Mouse (Mus musculus) mouse embryonic stem cell (cell line): ENCODE data around the gene Msmb.
"Not testable (repeated sequence)": the region's sequence is repeated elsewhere in the genome, so short reads cannot be mapped to it uniquely, and the experiment has no call there.

Experiments
- in situ Hi-C, 2 experiments: fragments of 300-500 bp; cut with MboI; formaldehyde crosslinking; loops; 1 replicate in 1 of 2; 3 replicates in 1 of 2; pipeline ENCODE4 v1.14.3; 2019 to 2020; ENCODE audit warnings: low sequenced_read_pairs in 2 of 2, low pct_unique_long_range_greater_than_20kb in 1 of 2, mixed read lengths in 1 of 2; ENCODE audit not compliant: unreplicated experiment in 1 of 2

The Msmb gene

GRCm38 (mm10) chr14:32165278-32166061, 23.6 kb downstream of the Msmb start:
- in situ Hi-C loops, result no loop called here

- in situ Hi-C loops, result no loop called here
Measured at GRCm38 (mm10) chr14:32166062-32166441, 24.2 kb downstream of the Msmb start.

DNA sequence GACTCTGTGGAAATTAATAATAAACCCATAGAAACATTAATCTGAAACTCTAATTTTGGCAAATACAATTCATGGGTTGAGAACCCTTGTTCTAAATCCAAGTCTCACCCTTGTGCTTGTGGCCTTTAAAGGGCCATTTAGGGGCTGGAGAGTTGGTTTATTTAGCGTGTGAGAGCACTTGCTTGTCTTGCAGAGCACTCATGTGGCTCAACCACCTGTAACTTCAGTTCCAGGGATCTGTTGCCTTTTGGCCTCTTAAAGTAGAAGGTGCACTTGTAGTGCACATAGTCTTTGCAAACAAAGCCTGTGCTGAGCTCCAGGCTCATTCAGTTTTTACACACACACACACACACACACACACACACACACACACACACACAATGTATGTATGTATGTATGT, 25.0 kb downstream of the Msmb start:
- in situ Hi-C loops, result no loop called here

DNA sequence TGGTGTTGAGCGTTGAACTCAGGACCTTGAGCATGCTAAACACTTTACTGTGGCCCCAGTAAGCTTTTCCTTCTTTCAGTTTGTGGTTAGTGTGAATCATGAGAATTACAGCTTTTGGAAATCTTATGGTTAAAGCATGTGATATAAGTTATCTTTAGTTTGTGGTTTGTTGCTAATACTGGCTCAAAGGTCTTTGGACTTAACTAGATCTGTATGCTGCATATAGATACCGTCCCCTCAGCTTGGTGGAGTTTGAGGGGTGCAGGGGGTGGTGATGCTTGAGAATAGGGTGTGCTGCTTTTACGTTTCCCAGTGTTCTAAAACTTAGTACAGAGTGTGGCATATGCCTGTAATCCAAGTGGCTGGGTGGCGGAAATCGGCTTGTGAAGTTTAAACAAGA, 25.5 kb downstream of the Msmb start:
- in situ Hi-C loops, result no loop called here

DNA sequence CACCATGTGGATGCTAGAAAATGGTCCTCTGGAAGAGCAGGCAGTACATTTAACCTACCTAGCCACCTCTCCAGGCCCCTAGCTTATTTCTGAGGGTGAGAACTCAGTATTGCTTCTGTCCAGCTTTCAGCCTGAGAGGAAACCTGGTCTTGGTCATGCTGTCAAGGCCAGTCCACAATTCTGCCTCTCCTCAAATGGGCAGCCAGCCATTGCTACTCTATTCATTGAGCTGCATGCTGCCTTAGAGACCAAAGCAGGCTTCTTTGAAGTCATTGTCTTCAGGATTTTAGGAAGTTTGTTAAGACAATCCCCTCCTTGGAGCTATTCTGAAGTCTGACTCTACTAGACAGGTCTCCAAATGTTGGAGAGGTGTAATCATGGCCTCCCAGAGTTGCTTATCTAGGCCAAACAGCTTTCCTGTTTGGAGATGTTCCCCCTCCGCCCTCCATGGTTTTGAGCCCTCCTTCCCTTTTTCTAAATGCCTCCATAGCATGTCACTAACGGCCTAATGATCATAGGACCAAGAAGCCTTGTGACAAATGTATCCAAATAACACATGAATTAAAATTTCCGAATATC, 26.9 kb downstream of the Msmb start:
- in situ Hi-C loops, result no loop called here

DNA sequence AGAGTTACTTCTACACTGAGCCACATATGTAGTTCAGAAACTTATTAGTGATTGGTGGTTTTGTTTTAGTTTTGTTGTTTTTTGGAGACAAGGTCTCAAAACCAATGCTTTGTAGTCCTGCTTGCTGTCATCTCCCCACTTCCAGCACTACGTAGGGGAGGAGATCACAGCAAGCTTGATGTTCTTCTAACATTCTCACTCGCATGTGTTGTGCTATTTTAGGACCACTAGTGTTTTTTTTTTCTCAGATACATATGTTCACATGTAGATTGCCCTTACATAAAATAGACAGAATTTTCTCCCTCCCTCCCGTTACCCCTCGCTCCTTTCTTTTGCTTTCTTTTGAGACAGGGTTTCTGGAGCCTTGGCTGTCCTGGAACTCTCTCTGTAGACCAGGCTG, 28.3 kb downstream of the Msmb start:
- in situ Hi-C loops, result loop anchor here in 1 of 2 experiments (5.0 kb wide), 1 partner anchor 63 kb away; no protein-coding TSS in a partner anchor

- in situ Hi-C loops, result no loop called here
Measured at GRCm38 (mm10) chr14:32175310-32175709, 33.5 kb downstream of the Msmb start.

DNA sequence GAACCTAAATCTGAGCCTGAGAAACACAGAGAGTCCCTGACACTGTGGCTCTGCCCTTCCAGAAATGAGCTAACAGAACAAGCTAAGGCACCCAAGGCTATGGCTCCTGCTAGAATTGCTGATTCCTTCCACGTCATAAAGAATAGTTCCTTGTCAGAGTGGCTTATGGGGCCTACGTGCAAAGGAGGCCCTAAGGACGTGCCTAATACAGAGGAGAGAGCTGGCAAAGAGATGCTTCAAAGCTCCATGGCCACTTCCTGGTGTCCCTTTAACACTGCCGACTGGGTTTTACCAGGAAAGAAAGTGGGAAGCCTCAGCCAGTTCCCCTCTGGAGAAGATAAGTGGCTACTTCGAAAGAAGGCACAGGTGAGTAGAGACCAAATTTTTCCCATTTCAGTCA, 34.8 kb downstream of the Msmb start:
- in situ Hi-C loops, result not testable (repeated sequence)

DNA sequence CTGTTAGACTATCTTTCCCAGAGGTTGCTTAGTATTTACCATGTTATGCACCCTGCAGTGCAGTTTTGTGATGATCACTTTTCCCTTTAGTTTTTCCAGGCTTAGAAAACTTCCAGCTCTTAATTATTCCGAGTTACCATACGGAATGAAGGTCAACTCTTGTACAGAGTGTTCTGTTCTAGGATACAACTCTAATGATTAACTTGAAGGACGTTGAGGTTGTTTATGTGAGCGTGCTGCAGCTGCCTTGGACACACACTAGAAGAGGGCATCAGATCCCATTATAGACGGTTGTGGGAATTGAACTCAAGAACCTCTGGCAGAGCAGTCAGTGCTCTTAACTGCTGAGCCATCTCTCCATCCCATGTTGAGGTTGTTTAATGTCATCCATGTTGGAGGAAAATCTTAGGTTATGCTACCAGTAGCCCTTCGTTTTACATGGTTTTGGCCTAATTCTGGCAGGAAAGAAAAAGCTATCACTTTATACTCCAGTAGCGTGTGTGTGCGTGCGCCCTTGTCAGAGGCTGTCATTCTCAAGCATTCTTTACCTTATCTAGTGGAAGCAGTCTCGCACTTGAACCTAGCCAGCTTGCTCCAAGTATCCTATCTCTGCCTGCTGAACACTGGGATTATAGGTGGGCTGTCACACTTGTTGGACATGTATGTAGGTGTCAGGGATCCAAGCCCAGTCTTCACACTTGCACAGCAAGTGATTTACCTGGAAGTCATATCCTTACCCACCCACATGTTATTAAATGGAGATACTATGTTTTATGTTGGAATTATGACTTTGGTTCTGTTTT, 37.8 kb downstream of the Msmb start:
- in situ Hi-C loops, result no loop called here

GRCm38 (mm10) chr14:32180861-32181260, 39.0 kb downstream of the Msmb start:
- in situ Hi-C loops, result no loop called here

DNA sequence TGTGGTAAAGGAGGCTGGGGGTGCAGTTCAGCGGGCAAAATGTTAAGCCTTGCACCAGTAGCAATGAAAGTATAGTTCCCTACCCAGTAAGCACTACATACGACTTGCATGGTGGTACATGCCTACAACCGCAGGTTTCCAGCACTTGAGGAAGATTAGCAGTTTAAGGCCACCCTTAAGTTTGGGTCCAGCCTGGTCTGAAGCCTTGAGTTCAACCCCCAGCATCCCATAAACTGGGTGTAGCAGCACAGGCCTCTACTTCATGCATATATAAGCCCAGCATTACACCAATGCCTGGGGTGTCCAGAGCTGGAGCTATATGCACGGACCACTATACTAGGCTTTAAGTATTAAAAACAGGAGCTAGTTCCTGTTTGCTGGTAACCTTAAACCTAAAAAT, 42.0 kb downstream of the Msmb start:
- in situ Hi-C loops, result no loop called here

DNA sequence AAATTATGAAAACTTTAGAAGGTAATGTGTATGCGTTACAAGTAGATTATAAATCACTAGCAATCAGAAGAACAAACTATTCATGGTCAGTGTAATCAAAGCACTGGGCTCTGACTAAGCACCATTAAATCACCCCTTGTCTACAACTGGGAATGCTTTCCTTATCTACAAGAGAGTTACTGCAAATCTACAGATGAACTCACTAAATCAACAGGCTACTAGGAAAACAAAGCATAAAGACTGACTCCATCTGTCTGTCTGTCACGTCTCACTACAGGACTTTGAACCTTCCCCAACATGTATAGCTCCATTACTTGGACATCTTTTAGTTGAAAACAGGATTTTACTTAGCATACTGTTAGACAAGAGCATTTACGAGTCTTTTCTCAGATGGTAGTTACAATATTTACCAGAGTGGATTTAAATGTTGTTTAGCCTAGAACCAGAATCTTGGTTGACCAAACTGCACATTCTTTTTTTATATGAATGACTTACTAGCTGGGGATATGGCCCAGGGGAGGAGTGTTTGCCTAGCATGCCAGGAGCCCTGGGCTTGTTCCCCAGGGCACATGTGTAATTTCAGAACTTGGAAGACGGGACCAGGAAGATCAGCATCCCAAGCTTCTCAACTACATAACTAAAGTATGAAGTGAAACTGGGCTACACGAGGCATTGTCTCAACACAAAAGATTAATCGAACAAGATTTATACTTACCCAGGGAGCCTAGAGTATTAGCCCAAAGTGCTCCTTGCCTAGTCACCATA, 49.0 kb downstream of the Msmb start:
- in situ Hi-C loops, result loop anchor here in 1 of 2 experiments (10.0 kb wide), 1 partner anchor 86 kb away; no protein-coding TSS in a partner anchor

DNA sequence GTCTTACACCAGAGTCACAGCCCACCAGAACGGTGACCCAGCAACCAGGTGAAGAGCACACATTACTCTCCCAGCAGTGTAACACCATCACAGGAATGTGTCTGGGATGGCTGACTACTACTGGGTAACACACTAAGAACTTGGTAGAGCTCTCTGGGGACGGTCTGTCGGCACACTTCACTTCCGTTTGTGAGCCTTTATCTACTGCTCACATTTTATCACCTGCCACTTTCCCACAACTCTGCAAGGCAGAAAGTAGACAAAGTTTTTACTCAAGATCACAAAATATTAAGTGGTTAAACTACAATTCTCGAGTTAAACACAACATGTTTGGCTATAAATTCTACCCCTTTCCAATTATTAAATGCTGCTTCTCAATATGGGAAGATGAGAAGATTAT, 50.1 kb downstream of the Msmb start:
- in situ Hi-C loops, result loop anchor here in 1 of 2 experiments (10.0 kb wide), 1 partner anchor 87 kb away; no protein-coding TSS in a partner anchor

DNA sequence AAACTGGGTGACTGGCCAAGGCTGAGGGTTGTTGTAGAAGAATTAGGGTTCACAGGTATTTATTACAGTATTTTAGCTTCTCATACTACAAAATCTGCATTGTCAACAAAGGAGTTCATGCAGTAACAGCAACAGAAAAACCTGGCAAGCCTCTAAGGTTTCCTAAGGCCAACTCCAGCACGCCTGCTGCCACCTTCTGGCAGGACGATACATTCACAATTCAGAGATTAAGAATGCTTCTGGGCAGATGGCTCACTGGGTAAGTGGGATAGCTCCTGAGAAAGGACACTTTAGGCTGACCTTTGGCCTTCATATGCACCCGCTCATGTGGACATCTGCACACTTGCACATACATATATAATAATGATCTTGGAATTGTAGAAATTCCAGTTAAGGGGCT, 50.6 kb downstream of the Msmb start:
- in situ Hi-C loops, result loop anchor here in 1 of 2 experiments (10.0 kb wide), 1 partner anchor 88 kb away; no protein-coding TSS in a partner anchor

DNA sequence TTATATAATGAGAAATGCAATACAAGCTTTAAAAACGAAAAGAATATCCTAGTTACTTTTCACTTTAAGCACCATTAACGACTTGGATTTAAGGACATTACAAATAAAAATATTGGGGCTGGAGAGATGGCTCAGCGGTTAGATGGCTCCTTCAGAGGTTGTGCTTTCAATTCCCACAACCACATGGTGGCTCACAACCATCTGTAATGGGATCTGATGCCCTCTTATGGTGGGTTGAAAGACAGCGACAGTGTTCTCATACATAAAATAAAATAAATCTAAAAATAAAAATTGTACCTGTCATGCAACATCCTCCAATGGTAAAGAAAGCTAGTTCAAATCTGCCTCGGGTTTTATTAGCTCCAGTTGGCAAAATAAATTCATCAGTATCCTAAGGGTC, 51.7 kb downstream of the Msmb start:
- in situ Hi-C loops, result loop anchor here in 1 of 2 experiments (10.0 kb wide), 1 partner anchor 89 kb away; no protein-coding TSS in a partner anchor

DNA sequence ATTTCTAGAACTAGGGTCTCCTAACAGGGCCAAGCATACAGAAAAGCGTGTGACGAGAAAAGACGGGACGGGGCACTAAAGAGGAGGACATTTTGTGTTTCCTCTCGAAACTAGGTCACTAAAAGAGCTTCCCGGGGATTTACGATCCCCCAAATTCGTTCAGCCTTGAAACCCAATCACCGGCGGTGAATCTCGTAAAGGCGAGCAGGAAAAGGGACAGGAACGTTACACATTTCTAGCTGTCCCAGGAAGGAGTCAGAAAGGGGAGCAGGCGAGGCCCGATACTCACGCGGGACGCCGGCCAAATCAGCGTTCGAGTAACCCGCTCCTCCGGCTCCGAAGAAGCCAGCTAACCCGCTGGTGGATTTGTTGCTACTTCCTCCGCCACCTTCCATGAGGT, 59.5 kb downstream of the Msmb start:
- in situ Hi-C loops, result no loop called here

DNA sequence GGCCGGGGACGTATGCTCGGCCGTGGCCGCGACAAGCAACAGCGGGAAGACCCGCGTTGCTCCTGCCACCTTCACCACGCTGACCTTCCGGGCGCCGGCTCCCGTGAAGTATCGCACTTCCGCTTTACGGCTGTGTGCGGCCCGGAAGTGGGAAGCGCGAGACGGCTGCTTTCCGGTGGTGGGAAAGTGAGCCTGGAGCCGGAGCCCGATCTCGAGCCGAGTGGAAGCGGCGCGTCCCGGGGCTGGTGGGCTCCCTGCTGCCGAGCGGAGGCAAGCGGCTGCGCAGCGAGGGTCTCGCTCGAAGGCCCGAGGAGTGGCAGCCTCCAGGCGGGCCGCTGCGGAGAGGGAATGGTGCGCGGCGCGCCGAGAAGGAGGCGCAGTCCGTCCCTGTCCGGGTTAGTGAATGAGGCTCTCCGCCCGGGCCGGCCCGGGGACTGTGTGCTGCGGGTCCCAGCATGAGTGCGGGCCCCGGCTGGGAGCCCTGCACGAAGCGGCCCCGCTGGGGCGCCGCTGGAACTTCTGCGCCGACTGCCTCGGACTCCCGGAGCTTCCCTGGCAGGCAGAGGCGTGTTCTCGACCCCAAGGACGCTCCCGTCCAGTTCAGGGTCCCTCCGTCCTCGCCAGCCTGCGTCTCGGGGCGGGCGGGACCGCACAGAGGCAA, 60.1 kb downstream of the Msmb start, which contains the start of the genes Timm23 and Parg:
TSS of gene Timm23 (minus strand) at position 108 of the 661 bp plus-strand sequence.
TSS of gene Parg (plus strand) at position 159 of the 661 bp plus-strand sequence.
- in situ Hi-C loops, result no loop called here
